Mouse (Mus musculus) kidney, adult 2 months (tissue): Measurements from ENCODE around the gene Zfpm1.

Experiments used
- CTCF ChIP-seq: fragments of 200-500 bp; conservative IDR thresholded peaks from 2 replicates; pipeline ENCODE4 v1.5.1; 2011; ENCODE audit warnings: low read depth, mild to moderate bottlenecking, control low read depth, low read length, moderate library complexity, mixed read lengths; ENCODE audit not compliant: insufficient read depth, insufficient read length
- POLR2A ChIP-seq: fragments of 200-500 bp; IDR thresholded peaks from one replicate; pipeline ENCODE4 v1.6.1; 2011; ENCODE audit warnings: low read depth, low read length, control low read depth

DNA sequence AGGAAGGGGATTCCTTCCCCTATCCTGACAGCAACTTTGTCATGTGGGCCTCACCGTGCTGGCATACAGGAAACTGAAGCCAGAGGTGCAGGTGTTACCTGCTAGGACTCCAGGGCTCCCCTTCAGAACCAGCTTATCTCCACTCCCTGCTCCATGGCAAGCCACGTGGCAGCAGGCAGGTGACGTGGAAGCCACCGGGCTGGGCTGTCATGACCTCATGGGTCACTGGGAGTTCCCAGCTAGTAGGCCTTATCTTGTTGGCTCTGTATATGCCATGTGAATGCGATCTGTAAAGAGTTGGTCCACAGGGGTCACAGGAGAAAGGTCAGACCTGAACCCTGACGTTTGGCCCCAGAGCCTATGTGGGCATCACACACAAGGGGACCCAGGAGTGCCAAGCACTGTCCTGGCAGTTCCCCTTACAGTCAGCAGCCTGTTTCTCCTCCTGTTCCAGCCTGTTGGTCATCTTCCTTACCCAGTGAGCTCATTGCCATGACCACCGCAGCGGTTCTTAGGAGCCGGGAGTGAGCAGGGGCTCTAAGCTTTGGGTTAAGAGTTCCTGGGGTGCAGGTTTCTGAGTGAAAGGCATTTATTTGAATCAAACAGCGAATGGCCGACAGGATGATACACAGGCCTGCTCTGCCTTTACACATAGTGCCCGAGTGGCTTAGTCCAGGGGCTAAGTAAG is 48.6 kb downstream of the Zfpm1 start:
- TF ChIP-seq CTCF = no peak
- no peak for TF ChIP-seq POLR2A
